Mouse (Mus musculus) cerebellum, adult (tissue): ENCODE measurements at regions not wholly inside any gene's neighbourhood (a gene's known extent, or its start where the extent isn't known, plus 50 kb on each side); places are given as distances from the start of the nearest gene placed in this dataset.
"Not testable (repeated sequence)": the region's sequence is repeated elsewhere in the genome, so short reads cannot be mapped to it uniquely, and the experiment has no call there.

Source experiments
- ATAC-seq: cut with Nextera tagmentation; 2 replicates; pipeline ENCODE4 v1.9.2; 2017; ENCODE audit warnings: mild to moderate bottlenecking, moderate library complexity, mixed read lengths; ENCODE audit not compliant: insufficient number of reproducible peaks, low FRiP score, low TSS enrichment

GRCm38 (mm10) chr16:55758707-55759067 is 80.0 kb downstream of the Nfkbiz start:
- no peak for ATAC-seq

- no peak for ATAC-seq
These were observed 80.6 kb downstream of the Nfkbiz start for GRCm38 (mm10) chr16:55757952-55758706.

- ATAC-seq: not testable (repeated sequence)
These were observed 81.3 kb downstream of the Nfkbiz start for GRCm38 (mm10) chr16:55757422-55757815.

- no peak for ATAC-seq
These were observed 81.8 kb downstream of the Nfkbiz start for GRCm38 (mm10) chr16:55756764-55757421.

GRCm38 (mm10) chr16:55755309-55755832 is 83.3 kb downstream of the Nfkbiz start:
- no peak for ATAC-seq

GRCm38 (mm10) chr16:55754092-55754763 is 84.5 kb downstream of the Nfkbiz start:
- no peak for ATAC-seq

GRCm38 (mm10) chr16:55753380-55753779 is 85.3 kb downstream of the Nfkbiz start:
- ATAC-seq: no peak

GRCm38 (mm10) chr16:55747250-55747649 is 91.4 kb downstream of the Nfkbiz start:
- no peak for ATAC-seq

GRCm38 (mm10) chr16:55746159-55746558 is 92.5 kb downstream of the Nfkbiz start:
- no peak for ATAC-seq

- no peak for ATAC-seq
These were observed 93.6 kb downstream of the Nfkbiz start for GRCm38 (mm10) chr16:55745094-55745493.

- no peak for ATAC-seq
These were observed 97.4 kb downstream of the Nfkbiz start for GRCm38 (mm10) chr16:55741099-55741863.

- ATAC-seq: no peak
These were observed 100.0 kb downstream of the Nfkbiz start for GRCm38 (mm10) chr16:55738741-55739140.

GRCm38 (mm10) chr16:55735476-55735968 is 103.2 kb downstream of the Nfkbiz start:
- ATAC-seq: no peak

GRCm38 (mm10) chr16:55734301-55734700 is 104.4 kb downstream of the Nfkbiz start:
- no peak for ATAC-seq

- ATAC-seq: no peak
These were observed 104.9 kb downstream of the Nfkbiz start for GRCm38 (mm10) chr16:55733751-55734150.

GRCm38 (mm10) chr16:55731003-55731402 is 107.7 kb downstream of the Nfkbiz start:
- ATAC-seq: no peak

- no peak for ATAC-seq
These were observed 112.2 kb downstream of the Nfkbiz start for GRCm38 (mm10) chr16:55726538-55726937.

GRCm38 (mm10) chr16:55720430-55720829 is 118.3 kb downstream of the Nfkbiz start:
- ATAC-seq: no peak

- no peak for ATAC-seq
These were observed 128.7 kb downstream of the Nfkbiz start for GRCm38 (mm10) chr16:55710017-55710416.

- no peak for ATAC-seq
These were observed 132.2 kb downstream of the Nfkbiz start for GRCm38 (mm10) chr16:55706502-55706901.
